Mouse (Mus musculus) midbrain, embryonic 11.5 days (tissue): ENCODE measurements at regions not wholly inside any gene's neighbourhood (a gene's known extent, or its start where the extent isn't known, plus 50 kb on each side); places are given as distances from the start of the nearest gene placed in this dataset.

Source experiments
- ATAC-seq: fragments of 200-750 bp; cut with Nextera tagmentation; 2 replicates; pipeline ENCODE4 v1.8.0; 2017; ENCODE audit warnings: moderate TSS enrichment, moderate library complexity; ENCODE audit not compliant: low FRiP score
- DNase-seq: peaks from one replicate; pipeline ENCODE4 v3.0.0; 2015; ENCODE audit warnings: low spot score; ENCODE audit errors: missing footprints
- H3K27ac ChIP-seq: fragments of 300-500 bp; sonication (generic); 2 replicates; pipeline ENCODE4 v1.5.1; 2014; ENCODE audit warnings: low read depth, low read length
- H3K27me3 ChIP-seq: fragments of 300-500 bp; sonication (generic); 2 replicates; pipeline ENCODE4 v1.6.1; 2014; ENCODE audit warnings: mild to moderate bottlenecking, low read length, moderate library complexity, mixed read lengths; ENCODE audit not compliant: control insufficient read depth, insufficient read depth
- H3K36me3 ChIP-seq: fragments of 300-500 bp; sonication (generic); 2 replicates; pipeline ENCODE4 v1.6.1; 2014; ENCODE audit warnings: mild to moderate bottlenecking, low read length, moderate library complexity, mixed read lengths; ENCODE audit not compliant: control insufficient read depth, insufficient read depth
- H3K4me1 ChIP-seq: fragments of 300-500 bp; sonication (generic); 2 replicates; pipeline ENCODE4 v1.6.1; 2014; ENCODE audit warnings: low read length; ENCODE audit not compliant: control insufficient read depth, insufficient read depth
- H3K4me2 ChIP-seq: fragments of 300-500 bp; sonication (generic); 2 replicates; pipeline ENCODE4 v1.6.1; 2014; ENCODE audit warnings: mild to moderate bottlenecking, moderate library complexity
- H3K4me3 ChIP-seq: fragments of 300-500 bp; sonication (generic); 2 replicates; pipeline ENCODE4 v1.5.1; 2014; ENCODE audit warnings: low read depth, low read length
- H3K9ac ChIP-seq: fragments of 300-500 bp; sonication (generic); 2 replicates; pipeline ENCODE4 v1.6.1; 2014; ENCODE audit warnings: low read length
- H3K9me3 ChIP-seq: fragments of 300-500 bp; sonication (generic); 2 replicates; pipeline ENCODE4 v1.6.1; 2016; ENCODE audit warnings: low read length; ENCODE audit not compliant: control insufficient read depth
- WGBS: fragments of 180-500 bp; shearing (Covaris S2); extraction: QIAGEN DNeasy Blood & Tissue Kit; methylation state at CpG from one replicate; pipeline ENCODE4 v1.1.7; 2014; 5-methylcytosine and 5-hydroxymethylcytosine counted together

DNA sequence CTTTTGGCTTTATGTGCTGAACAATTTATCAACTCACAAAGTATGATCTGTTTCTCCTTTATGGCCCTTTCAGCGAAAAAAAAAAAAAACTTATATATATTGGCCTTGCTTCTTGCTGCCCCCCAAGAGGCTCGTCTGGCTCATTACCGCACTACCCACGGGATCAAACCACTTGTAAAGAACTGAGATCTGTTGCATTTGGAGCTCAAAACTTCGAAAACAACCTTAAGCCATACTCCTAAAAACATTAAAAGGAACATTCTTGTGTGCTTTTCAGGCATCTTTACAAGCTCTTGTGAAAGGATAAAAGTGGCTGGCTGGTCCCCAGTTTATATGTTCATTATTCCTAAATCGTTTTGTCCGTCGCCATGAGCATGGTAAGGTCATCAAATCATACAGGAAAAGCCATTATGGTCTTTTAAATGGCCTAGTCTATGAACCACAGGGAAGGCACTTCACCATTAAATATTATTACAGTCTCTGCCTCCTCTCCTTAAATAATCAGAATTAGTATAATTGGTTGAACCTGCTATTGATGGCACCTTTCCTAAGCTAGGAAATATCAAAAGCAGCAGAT is 117.0 kb upstream of the Gimd1 start:
- Histone ChIP-seq H3K9ac (no peak overlapping the region), H3K27ac (no peak overlapping the region), H3K9me3 (no peaks in the 10 kb centered on the region), H3K4me3 (no peak overlapping the region), H3K27me3 (no peaks in the 10 kb centered on the region), H3K4me1 (no peaks in the 10 kb centered on the region), H3K36me3 (no peaks in the 10 kb centered on the region), H3K4me2 (no peak overlapping the region)
- 92% methylated on average over 8 of the region's 8 CpGs for WGBS
- DNase-seq (no peak), ATAC-seq (no peak)

DNA sequence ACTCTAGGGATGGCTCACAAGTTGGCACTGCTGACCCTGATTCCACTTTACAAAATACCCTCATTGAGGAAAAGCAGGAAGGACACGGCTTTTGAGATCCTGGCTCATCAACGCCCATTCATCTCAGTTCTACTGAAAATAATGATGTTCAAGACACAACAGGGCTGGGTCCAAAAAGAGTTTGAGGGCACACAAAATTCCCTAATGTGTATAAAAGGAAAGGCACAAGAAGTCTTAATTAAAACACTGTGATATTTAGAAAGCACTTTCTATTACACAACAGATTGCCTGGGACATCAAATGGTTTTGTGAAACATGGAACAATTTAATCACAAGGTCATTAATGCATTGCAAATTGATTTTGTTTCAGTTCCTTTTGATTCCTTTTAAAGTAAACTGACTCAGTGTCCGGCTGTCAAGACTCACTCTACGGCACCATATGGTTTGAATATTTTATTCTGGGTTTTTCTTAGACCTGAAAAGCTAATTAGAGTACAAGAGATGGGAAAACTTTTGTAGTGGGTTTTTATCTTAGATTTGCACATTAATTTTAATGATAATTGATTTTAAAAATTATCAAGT is 96.2 kb upstream of the Gimd1 start:
- Histone ChIP-seq H3K9me3 (no peaks in the 10 kb centered on the region), H3K36me3 (no peaks in the 10 kb centered on the region), H3K27ac (no peak overlapping the region), H3K4me2 (no peak overlapping the region), H3K4me1 (no peaks in the 10 kb centered on the region), H3K4me3 (no peak overlapping the region), H3K27me3 (no peaks in the 10 kb centered on the region), H3K9ac (no peak overlapping the region)
- WGBS, result 79% methylated on average over 4 of the region's 4 CpGs
- no peak for ATAC-seq
- DNase-seq, result no peak

- no peak for ATAC-seq
- Histone ChIP-seq H3K36me3 (no peaks in the 10 kb centered on the region), H3K9me3 (no peaks in the 10 kb centered on the region), H3K9ac (no peak overlapping the region), H3K27ac (no peak overlapping the region), H3K4me3 (no peak overlapping the region), H3K4me1 (no peaks in the 10 kb centered on the region), H3K27me3 (no peaks in the 10 kb centered on the region), H3K4me2 (no peak overlapping the region)
- 92% methylated on average over 9 of the region's 9 CpGs for WGBS
- DNase-seq, result no peak
These were observed 89.6 kb upstream of the Gimd1 start for GRCm38 (mm10) chr3:132539780-132540658.

DNA sequence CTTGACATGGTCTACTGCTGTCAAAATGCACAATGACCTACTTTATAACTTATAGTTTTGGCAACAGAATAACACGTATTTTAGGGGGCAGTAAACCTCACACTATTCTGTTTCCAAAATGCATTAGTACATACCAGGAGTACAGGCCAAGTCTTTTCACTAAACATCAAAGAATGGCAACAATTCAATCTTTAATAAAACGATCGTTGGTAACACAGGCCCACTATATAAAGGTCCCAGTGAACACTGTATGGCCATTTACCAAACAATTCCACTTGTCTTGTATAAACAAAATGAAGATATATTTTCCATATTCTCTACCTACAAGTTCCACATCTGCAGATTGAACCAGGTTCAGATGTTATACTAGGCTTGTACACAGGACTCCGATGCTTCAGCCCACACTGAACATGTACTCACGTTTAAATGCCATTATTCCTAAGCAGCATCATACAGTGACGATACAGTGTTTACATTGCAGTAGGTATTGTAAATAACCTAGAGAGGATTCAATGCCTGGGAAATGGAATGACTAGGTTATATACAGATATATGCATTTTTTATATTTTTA is 78.3 kb upstream of the Gimd1 start:
- no peak for DNase-seq
- Histone ChIP-seq H3K27me3 (no peaks in the 10 kb centered on the region), H3K9ac (no peak overlapping the region), H3K9me3 (no peaks in the 10 kb centered on the region), H3K27ac (no peak overlapping the region), H3K36me3 (no peaks in the 10 kb centered on the region), H3K4me3 (no peak overlapping the region), H3K4me1 (no peaks in the 10 kb centered on the region), H3K4me2 (no peak overlapping the region)
- no peak for ATAC-seq
- WGBS, result 93% methylated on average over 6 of the region's 6 CpGs

DNA sequence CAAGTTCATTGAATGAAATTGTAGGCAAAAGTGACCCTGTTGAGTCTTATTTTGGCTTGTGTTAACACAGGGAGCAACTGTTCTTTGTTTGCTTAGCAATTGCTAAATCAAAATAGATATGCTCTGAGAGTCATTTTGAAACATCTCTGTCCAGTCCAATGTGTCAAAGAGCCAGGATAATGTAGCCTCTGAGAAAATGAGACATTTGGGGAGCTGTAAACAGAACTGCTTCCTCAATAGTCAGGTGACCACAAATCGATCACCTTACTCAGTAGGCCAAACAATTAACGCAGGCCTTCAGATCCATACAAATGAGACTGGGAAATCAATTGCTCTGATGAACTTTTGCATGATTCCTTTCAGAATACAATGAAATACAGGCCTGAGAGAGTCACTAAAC is 63.9 kb upstream of the Gimd1 start:
- DNase-seq (no peak), ATAC-seq (no peak)
- Histone ChIP-seq H3K36me3 (no peaks in the 10 kb centered on the region), H3K27me3 (no peaks in the 10 kb centered on the region), H3K9ac (no peak overlapping the region), H3K9me3 (no peaks in the 10 kb centered on the region), H3K4me3 (no peak overlapping the region), H3K4me1 (no peaks in the 10 kb centered on the region), H3K27ac (no peak overlapping the region), H3K4me2 (no peak overlapping the region)
- WGBS, result 91% methylated on average over 2 of the region's 2 CpGs

GRCm38 (mm10) chr3:132566301-132566700 is 63.3 kb upstream of the Gimd1 start:
- no peak for DNase-seq
- H3K4me2 ChIP-seq, result no peak overlapping the region

More at GRCm38 (mm10) chr3:132566301-132566700, 63.3 kb upstream of the Gimd1 start:
- Histone ChIP-seq H3K4me3 (no peak overlapping the region), H3K4me1 (no peaks in the 10 kb centered on the region), H3K9ac (no peak overlapping the region), H3K36me3 (no peaks in the 10 kb centered on the region), H3K27me3 (no peaks in the 10 kb centered on the region), H3K27ac (no peak overlapping the region), H3K9me3 (no peaks in the 10 kb centered on the region)
- no peak for ATAC-seq
- WGBS, result 79% methylated on average over 7 of the region's 7 CpGs
